Mouse (Mus musculus): Measurements from ENCODE around the gene Olfr9.

GRCm38 (mm10) chr10:129028343-129028742, 39.1 kb downstream of the Olfr9 start:
- TF ChIP-seq CTCF (IDR thresholded peaks at IDR 0.05; ENCODE audit: borderline replicate concordance, insufficient read depth, low read depth, low read length) (no peak), POLR2A (IDR thresholded peaks at IDR 0.05; ENCODE audit: borderline replicate concordance, insufficient read depth, low read length) (no peak)

Measured in cerebellum, adult 2 months (tissue).